Mouse (Mus musculus): ENCODE data around the gene Ttc7b.

DNA sequence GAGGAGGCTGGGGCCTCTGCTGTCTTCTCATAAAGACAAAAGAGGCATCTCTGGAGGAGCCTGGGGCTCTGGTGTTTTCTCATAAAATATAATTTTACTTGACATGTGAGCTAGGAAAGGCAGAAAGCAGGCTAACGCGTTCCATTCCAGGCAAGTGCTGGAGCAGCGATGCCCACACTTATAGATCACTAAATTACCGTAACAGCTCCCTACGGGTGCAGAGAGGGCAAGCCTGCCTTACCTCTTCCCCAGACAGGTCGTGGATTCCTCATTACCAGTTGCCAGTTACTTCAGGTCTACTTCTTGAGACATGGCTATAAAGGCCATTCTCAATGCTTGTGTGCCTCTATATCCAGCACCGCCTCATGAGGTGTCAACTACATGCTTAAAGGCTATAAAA is 82.1 kb downstream of the Ttc7b start:
- TF ChIP-seq TAL1 (IDR thresholded peaks at IDR 0.05; ENCODE audit: low read length) (no peak), GATA1 (IDR thresholded peaks at IDR 0.05; ENCODE audit: low read length) (no peak)

Measured in erythroblast, embryonic 14.5 days (primary cell).